Mouse (Mus musculus): ENCODE measurements at regions not wholly inside any gene's neighbourhood (a gene's known extent, or its start where the extent isn't known, plus 50 kb on each side); places are given as distances from the start of the nearest gene placed in this dataset.

DNA sequence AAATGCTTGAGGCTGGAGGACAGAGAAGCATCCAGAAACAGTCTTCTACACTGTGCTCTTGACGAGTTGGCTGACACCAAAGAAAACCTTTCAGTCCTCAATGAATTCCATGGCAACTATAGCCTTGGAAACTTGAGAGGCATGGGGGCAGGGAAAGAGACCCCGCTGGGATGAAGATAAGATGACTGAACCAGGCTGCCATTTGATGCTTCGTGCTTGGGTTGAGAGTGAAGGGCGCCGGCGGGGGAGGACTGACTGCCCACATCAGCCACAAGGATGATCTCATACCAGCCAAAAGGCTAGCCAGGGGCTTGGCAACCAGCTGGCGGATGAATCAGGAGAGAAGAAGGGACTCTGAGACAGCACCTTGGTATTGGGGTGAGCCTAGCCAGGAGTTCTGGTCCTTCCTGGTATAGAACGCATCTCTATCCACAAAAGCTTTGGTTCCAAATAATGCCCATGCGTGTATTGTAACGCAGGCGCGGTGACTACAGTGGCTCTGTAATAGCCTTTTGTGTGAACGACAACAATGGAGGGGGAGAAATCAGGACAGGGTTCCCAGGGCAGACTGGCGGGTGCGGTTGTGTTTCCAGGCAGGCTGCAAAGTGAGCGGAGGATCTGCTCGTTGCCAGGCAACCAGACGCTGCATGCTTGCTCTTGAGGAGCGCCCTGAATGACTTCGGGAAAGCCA is 55.0 kb upstream of the Dars start:
- no peak for TF ChIP-seq POLR2A (IDR thresholded peaks at IDR 0.05; ENCODE audit: low read depth, low read length)
- no peak for TF ChIP-seq CTCF (conservative IDR thresholded peaks at IDR 0.05; ENCODE audit: insufficient read depth, insufficient read length, low read depth, low read length)

Measured in kidney, adult 2 months (tissue).